Mouse (Mus musculus): ENCODE measurements around the gene Prr7. TPM values are rescaled to one million over a fixed set of nuclear protein-coding genes. Genes with fewer than 3 reads are reported as not detected.

Prr7 gene
- polyA plus RNA-seq, 1 experiment from 2014 or later: 1.6 TPM

DNA sequence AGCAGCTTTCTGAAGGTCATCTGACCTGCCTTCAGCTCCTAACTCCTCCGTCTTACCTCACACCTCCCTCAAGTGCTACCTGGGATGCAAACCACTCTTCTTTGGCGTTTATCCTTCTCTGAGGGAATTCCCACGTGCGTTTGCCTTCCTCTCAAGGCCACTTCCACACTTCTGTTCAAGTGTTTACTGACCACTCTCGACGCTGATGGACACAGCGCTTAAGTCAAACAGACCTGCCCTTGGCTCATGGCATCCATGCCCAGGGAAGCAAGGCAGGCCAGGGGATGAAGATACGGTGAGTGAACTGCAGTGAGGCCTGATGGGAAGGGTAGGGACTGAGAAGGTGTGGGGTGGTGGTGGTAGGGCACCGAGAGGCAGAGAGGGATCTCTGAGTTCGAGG, 36.5 kb downstream of the Prr7 start:
- Histone ChIP-seq H3K27me3 (no peaks in the 10 kb centered on the region), H3K36me3 (ENCODE audit: poor library complexity, severe bottlenecking) (peaks cover 63% of the 10 kb centered on the region)

GRCm38 (mm10) chr13:55502405-55502804, 38.3 kb downstream of the Prr7 start:
- Histone ChIP-seq H3K27me3 (no peaks in the 10 kb centered on the region), H3K27ac (no peak overlapping the region), H3K4me1 (peaks cover 6% of the 10 kb centered on the region), H3K9me3 (replicated peaks) (no peaks in the 10 kb centered on the region), H3K36me3 (ENCODE audit: poor library complexity, severe bottlenecking) (peaks cover 81% of the 10 kb centered on the region), H3K4me3 (no peak overlapping the region), H3K9ac (no peak overlapping the region), H3K4me2 (no peak overlapping the region)
- WGBS: 90% methylated on average over 8 of the region's 8 CpGs
- no peak for ATAC-seq

More for the DNA sequence above, 36.5 kb downstream of the Prr7 start:
- H3K27ac ChIP-seq: no peak overlapping the region
- no peak for ATAC-seq
- 83% methylated on average over 10 of the region's 10 CpGs for WGBS
- H3K4me1 ChIP-seq: peaks cover 19% of the 10 kb centered on the region
- no peak overlapping the region for H3K4me3 ChIP-seq
- H3K9me3 ChIP-seq (replicated peaks): no peaks in the 10 kb centered on the region
- H3K9ac ChIP-seq: no peak overlapping the region
- H3K4me2 ChIP-seq: no peak overlapping the region

- no peak overlapping the region for H3K9ac ChIP-seq
- peaks cover 84% of the 10 kb centered on the region for H3K36me3 ChIP-seq (ENCODE audit: poor library complexity, severe bottlenecking)
- WGBS: 83% methylated on average over 5 of the region's 5 CpGs
Observed at GRCm38 (mm10) chr13:55504390-55504789, 40.3 kb downstream of the Prr7 start.

GRCm38 (mm10) chr13:55505810-55506209, 41.7 kb downstream of the Prr7 start:
- H3K4me2 ChIP-seq: no peak overlapping the region
- no peak overlapping the region for H3K4me3 ChIP-seq
- H3K9ac ChIP-seq: no peak overlapping the region
- H3K4me1 ChIP-seq: peaks cover 10% of the 10 kb centered on the region
- no peaks in the 10 kb centered on the region for H3K9me3 ChIP-seq (replicated peaks)
- no peak overlapping the region for H3K27ac ChIP-seq
- ATAC-seq: no peak
- 94% methylated on average over 9 of the region's 9 CpGs for WGBS
- H3K27me3 ChIP-seq: no peaks in the 10 kb centered on the region
- H3K36me3 ChIP-seq (ENCODE audit: poor library complexity, severe bottlenecking): peaks cover 81% of the 10 kb centered on the region

More at GRCm38 (mm10) chr13:55504390-55504789, 40.3 kb downstream of the Prr7 start:
- H3K4me1 ChIP-seq: no peaks in the 10 kb centered on the region
- H3K27ac ChIP-seq: no peak overlapping the region
- ATAC-seq: no peak
- H3K9me3 ChIP-seq (replicated peaks): no peaks in the 10 kb centered on the region
- no peak overlapping the region for H3K4me3 ChIP-seq
- no peak overlapping the region for H3K4me2 ChIP-seq
- no peaks in the 10 kb centered on the region for H3K27me3 ChIP-seq

- Histone ChIP-seq H3K27me3 (no peaks in the 10 kb centered on the region), H3K36me3 (ENCODE audit: poor library complexity, severe bottlenecking) (peaks cover 75% of the 10 kb centered on the region), H3K27ac (no peak overlapping the region), H3K9me3 (replicated peaks) (no peaks in the 10 kb centered on the region), H3K4me3 (no peak overlapping the region), H3K4me1 (peaks cover 18% of the 10 kb centered on the region), H3K9ac (no peak overlapping the region), H3K4me2 (no peak overlapping the region)
- no peak for ATAC-seq
- 86% methylated on average over 10 of the region's 10 CpGs for WGBS
Observed at GRCm38 (mm10) chr13:55506697-55507096, 42.6 kb downstream of the Prr7 start.

DNA sequence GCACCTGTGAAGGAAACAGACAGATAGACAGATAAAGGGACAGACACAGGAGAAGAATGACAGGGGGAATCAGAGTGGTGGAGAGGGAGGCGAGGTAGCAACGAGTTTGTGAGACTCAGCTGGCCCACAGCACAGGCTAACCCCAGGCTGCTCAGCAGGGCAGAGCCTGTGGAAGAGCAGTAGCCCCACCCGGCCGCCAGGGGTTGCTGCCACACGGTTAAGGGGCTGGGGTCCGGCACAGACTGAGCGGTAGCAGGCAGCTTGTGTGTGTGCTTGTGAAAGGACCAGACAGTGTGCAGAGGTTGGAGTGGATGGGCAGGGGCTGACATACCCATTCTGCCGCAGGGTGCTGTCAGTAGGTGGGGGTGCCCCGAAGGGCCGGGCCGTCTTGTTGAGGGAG, 43.8 kb downstream of the Prr7 start:
- Histone ChIP-seq H3K9ac (no peak overlapping the region), H3K4me1 (peaks cover 30% of the 10 kb centered on the region), H3K9me3 (replicated peaks) (no peaks in the 10 kb centered on the region), H3K4me2 (no peak overlapping the region), H3K36me3 (ENCODE audit: poor library complexity, severe bottlenecking) (peaks cover 65% of the 10 kb centered on the region), H3K27me3 (no peaks in the 10 kb centered on the region), H3K4me3 (no peak overlapping the region), H3K27ac (no peak overlapping the region)
- WGBS: 62% methylated on average over 11 of the region's 11 CpGs
- ATAC-seq: no peak; the same call in 1 of the 2 replicates

- Histone ChIP-seq H3K4me2 (no peak overlapping the region), H3K27me3 (no peaks in the 10 kb centered on the region), H3K9me3 (replicated peaks) (no peaks in the 10 kb centered on the region), H3K4me1 (peaks cover 30% of the 10 kb centered on the region), H3K4me3 (no peak overlapping the region), H3K36me3 (ENCODE audit: poor library complexity, severe bottlenecking) (peaks cover 58% of the 10 kb centered on the region), H3K27ac (no peak overlapping the region), H3K9ac (no peak overlapping the region)
- WGBS: 94% methylated on average over 10 of the region's 10 CpGs
- ATAC-seq: no peak
Observed at GRCm38 (mm10) chr13:55508531-55508930, 44.5 kb downstream of the Prr7 start.

DNA sequence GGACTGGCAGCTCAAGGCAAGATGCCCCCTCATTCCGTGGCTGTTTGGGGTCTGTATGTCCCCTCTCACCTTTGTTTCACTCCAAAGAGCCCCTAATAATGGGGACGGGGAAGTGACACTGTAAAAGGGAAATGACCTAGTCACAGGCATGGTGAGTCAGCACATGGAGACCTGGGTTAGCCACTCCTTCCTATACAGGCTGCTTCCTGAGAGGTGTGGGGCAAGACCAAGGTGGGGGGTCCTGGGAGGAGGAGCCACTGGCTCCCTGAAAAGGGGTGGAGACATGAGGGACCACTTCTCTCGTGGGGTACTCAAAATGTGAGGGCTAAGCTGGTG, 46.2 kb downstream of the Prr7 start:
- H3K9me3 ChIP-seq (replicated peaks): no peaks in the 10 kb centered on the region
- ATAC-seq: no peak

GRCm38 (mm10) chr13:55510668-55511491, 46.8 kb downstream of the Prr7 start:
- Histone ChIP-seq H3K27ac (peak overlapping the region; percentile 86), H3K4me3 (no peak overlapping the region), H3K9me3 (replicated peaks) (no peaks in the 10 kb centered on the region), H3K27me3 (peaks cover 3% of the 10 kb centered on the region; the same call in 1 of the 2 replicates), H3K4me1 (peaks cover 30% of the 10 kb centered on the region), H3K9ac (peak overlapping the region; percentile 23), H3K36me3 (ENCODE audit: poor library complexity, severe bottlenecking) (peaks cover 35% of the 10 kb centered on the region), H3K4me2 (peak overlapping the region; percentile 91)
- peak; percentile 50 for ATAC-seq
- 12% methylated on average over 6 of the region's 6 CpGs for WGBS

More for the DNA sequence above, 46.2 kb downstream of the Prr7 start:
- H3K4me3 ChIP-seq: no peak overlapping the region
- H3K27me3 ChIP-seq: peaks cover 2% of the 10 kb centered on the region; the same call in 1 of the 2 replicates
- peak overlapping the region; percentile 91 for H3K4me2 ChIP-seq
- H3K27ac ChIP-seq: peak overlapping the region; percentile 86
- peaks cover 30% of the 10 kb centered on the region for H3K4me1 ChIP-seq
- no peak overlapping the region; the same call in 1 of the 2 replicates for H3K9ac ChIP-seq
- 24% methylated on average over 3 of the region's 3 CpGs for WGBS
- H3K36me3 ChIP-seq (ENCODE audit: poor library complexity, severe bottlenecking): peaks cover 41% of the 10 kb centered on the region

GRCm38 (mm10) chr13:55511492-55511861, 47.4 kb downstream of the Prr7 start:
- no peak for ATAC-seq
- Histone ChIP-seq H3K4me1 (peaks cover 30% of the 10 kb centered on the region), H3K36me3 (ENCODE audit: poor library complexity, severe bottlenecking) (peaks cover 29% of the 10 kb centered on the region), H3K9me3 (replicated peaks) (no peaks in the 10 kb centered on the region), H3K27me3 (peaks cover 3% of the 10 kb centered on the region; the same call in 1 of the 2 replicates), H3K4me2 (peak overlapping the region; percentile 91), H3K9ac (0 out of 2 replicates have a peak overlapping the region, but pooled peaks have one; percentile 23), H3K27ac (peak overlapping the region; percentile 86), H3K4me3 (0 out of 2 replicates have a peak overlapping the region, but pooled peaks have one; percentile 80)
- WGBS: 28% methylated on average over 5 of the region's 5 CpGs

- no peaks in the 10 kb centered on the region for H3K9me3 ChIP-seq (replicated peaks)
- H3K27ac ChIP-seq: peak overlapping the region; percentile 63
- WGBS: 1% methylated on average over 21 of the region's 25 CpGs
- peaks cover 3% of the 10 kb centered on the region; the same call in 1 of the 2 replicates for H3K27me3 ChIP-seq
- H3K4me3 ChIP-seq: peak overlapping the region; percentile 80
- peaks cover 19% of the 10 kb centered on the region for H3K36me3 ChIP-seq (ENCODE audit: poor library complexity, severe bottlenecking)
- ATAC-seq: peak; percentile 46; the same call in 1 of the 2 replicates
- peak overlapping the region; percentile 91 for H3K9ac ChIP-seq
- H3K4me2 ChIP-seq: peak overlapping the region; percentile 91
- H3K4me1 ChIP-seq: peaks cover 30% of the 10 kb centered on the region
Observed at GRCm38 (mm10) chr13:55512379-55513031, 48.4 kb downstream of the Prr7 start.

DNA sequence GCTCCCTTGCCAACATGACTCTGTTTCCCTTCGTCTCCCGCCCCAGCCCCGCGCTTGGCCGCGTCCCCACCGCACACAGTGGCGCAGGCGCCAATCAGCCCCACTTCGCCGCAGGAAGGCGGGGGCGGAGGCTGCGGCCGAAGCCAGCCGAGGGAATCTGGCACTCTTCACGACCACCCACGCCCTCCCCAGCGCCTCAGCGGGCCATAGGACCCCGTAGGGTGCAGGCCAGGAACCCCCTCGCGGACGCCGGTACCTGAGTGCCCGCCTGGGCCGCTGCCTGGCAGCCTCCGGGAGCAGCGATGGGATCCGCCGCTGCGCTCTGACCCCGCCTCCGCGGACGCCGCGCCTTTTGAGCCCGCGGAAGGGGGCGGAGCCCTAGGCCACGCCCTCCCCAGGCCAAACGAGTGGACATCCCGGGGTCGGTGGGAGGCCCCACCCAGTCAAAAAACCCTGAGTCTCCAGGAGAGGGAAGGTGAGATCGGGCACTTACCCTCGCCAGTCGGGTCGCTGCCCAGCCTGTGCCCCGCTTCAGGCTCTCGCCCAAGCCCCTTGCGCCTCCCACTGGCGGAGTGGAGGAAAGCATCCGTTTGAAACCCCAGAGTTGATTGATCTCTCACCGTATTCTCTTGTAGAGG, 49.2 kb downstream of the Prr7 start, which contains the start of gene Pdlim7:
Pdlim7 (minus strand) TSS at position 566 of the 638 bp plus-strand sequence.
- Histone ChIP-seq H3K36me3 (ENCODE audit: poor library complexity, severe bottlenecking) (peaks cover 11% of the 10 kb centered on the region), H3K9me3 (replicated peaks) (no peaks in the 10 kb centered on the region), H3K4me3 (peak within 1 kb of the TSS; percentile 80), H3K27ac (peak within 1 kb of the TSS; percentile 63), H3K4me2 (peak within 1 kb of the TSS; percentile 91), H3K4me1 (peaks cover 30% of the 10 kb centered on the region), H3K9ac (peak within 1 kb of the TSS; percentile 91), H3K27me3 (peaks cover 3% of the 10 kb centered on the region; the same call in 1 of the 2 replicates)
- ATAC-seq: peak; percentile 82
- WGBS: under 1% methylated on average over 52 of the region's 55 CpGs

Measured in forebrain, embryonic 13.5 days (tissue).